8 mouse cellular contexts compared by ENCODE assay signal in the genomic region with DNA sequence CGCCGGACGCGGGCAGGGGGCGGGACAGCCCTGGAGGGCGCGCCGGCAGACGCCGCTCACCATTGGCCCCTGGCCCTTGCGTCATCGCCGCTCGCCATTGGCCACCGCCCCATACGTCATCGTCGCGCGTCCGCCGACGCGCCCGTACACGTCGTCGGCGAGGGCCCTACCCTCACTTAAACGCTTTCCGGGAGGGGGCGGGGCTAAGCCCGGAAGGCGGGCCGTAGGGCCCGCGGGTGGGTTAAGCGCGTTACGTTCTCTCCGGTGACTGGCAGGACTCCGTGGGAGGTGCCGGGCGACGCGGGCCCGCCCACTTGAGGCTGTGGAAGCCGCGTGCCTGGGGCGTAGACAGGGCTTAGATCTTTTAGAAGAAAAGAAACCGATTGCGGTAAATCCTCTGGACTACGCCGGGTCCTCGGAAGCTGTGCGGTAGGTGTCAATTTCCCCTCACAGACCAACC. TPM values are rescaled to one million over a fixed set of nuclear protein-coding genes. Genes with fewer than 3 reads are reported as not detected.
DNase-seq lines count a peak whose midpoint lies in the region; ATAC-seq and TF ChIP-seq lines count a peak whose summit lies in the region.

No protein-coding gene starts in this region.

- H3K36me3 ChIP-seq in G1E (replicated peaks) = peaks cover 80% of the 10 kb centered on the region
- H3K36me3 ChIP-seq in forebrain, embryonic 16.5 days (ENCODE audit: control insufficient read depth, insufficient read depth) = peaks cover 3% of the 10 kb centered on the region; the same call in 1 of the 2 replicates
- peaks cover 58% of the 10 kb centered on the region for H3K36me3 ChIP-seq in lung, embryonic 14.5 days (ENCODE audit: insufficient read depth)
- peaks cover 12% of the 10 kb centered on the region for H3K36me3 ChIP-seq in thymus, adult 2 months (ENCODE audit: control insufficient read depth, insufficient read depth, low read length)

- intact Hi-C loops in heart, postnatal 36 days (cut with DNase I) = loop anchor here (2.0 to 5.0 kb wide), 2 partner anchors 56 to 70 kb away; a partner anchor contains a TSS

- H3K9me3 ChIP-seq in G1E (replicated peaks) = no peaks in the 10 kb centered on the region
- no peaks in the 10 kb centered on the region for H3K9me3 ChIP-seq in forebrain, embryonic 16.5 days (ENCODE audit: control insufficient read depth, low read length)
- no peaks in the 10 kb centered on the region for H3K9me3 ChIP-seq in lung, embryonic 14.5 days (ENCODE audit: low read depth, low read length)

- H3K27ac ChIP-seq in forebrain, embryonic 16.5 days (ENCODE audit: low read length) = peak overlapping the region; percentile 79
- peak overlapping the region; percentile 71 for H3K27ac ChIP-seq in layer of hippocampus, adult 2 months
- peak overlapping the region; percentile 73; the same call in 1 of the 2 replicates for H3K27ac ChIP-seq in lung, embryonic 14.5 days (ENCODE audit: low read depth)
- peak overlapping the region; percentile 37; the same call in 1 of the 2 replicates for H3K27ac ChIP-seq in olfactory bulb, adult 2 months (ENCODE audit: insufficient read depth, low read depth, low read length)
- H3K27ac ChIP-seq in thymus, adult 2 months (ENCODE audit: control insufficient read depth, insufficient read depth, low read length) = peak overlapping the region; percentile 20; the same call in 1 of the 2 replicates

- H3K4me2 ChIP-seq in forebrain, embryonic 16.5 days (ENCODE audit: low read length) = peak overlapping the region; percentile 73
- peak overlapping the region; percentile 94 for H3K4me2 ChIP-seq in lung, embryonic 14.5 days

- TF ChIP-seq CTCF in G1E (IDR thresholded peaks at IDR 0.05; ENCODE audit: low read depth, low read length) = no peak
- TF ChIP-seq CTCF in layer of hippocampus, adult 2 months (conservative IDR thresholded peaks at IDR 0.05) = no peak
- TF ChIP-seq CTCF in lung, embryonic 14.5 days (IDR thresholded peaks at IDR 0.05; ENCODE audit: low read depth) = no peak
- no peak for TF ChIP-seq CTCF in olfactory bulb, adult 2 months (IDR thresholded peaks at IDR 0.05; ENCODE audit: insufficient read depth, low read depth, low read length)
- TF ChIP-seq CTCF in thymus, adult 2 months (IDR thresholded peaks at IDR 0.05; ENCODE audit: borderline replicate concordance, control insufficient read depth, extremely low read depth, insufficient read depth, low read length, poor library complexity) = peak; percentile 68; the same call in 1 of the 2 replicates

- ATAC-seq in G1E (ENCODE audit: extremely low read depth, insufficient number of reproducible peaks, low FRiP score, poor library complexity, severe bottlenecking) = peak; percentile 94
- peak; percentile 96 for ATAC-seq in forebrain, embryonic 16.5 days
- peak; percentile 96 for ATAC-seq in lung, embryonic 14.5 days (ENCODE audit: insufficient read depth)

- no peak for TF ChIP-seq POLR2A in olfactory bulb, adult 2 months (IDR thresholded peaks at IDR 0.05; ENCODE audit: insufficient read depth, low read depth, low read length)
- peak; percentile 65 for TF ChIP-seq POLR2A in thymus, adult 2 months (IDR thresholded peaks at IDR 0.05; ENCODE audit: control insufficient read depth, extremely low read depth, insufficient read depth, low read length, poor library complexity)

- under 1% methylated on average over 56 of the region's 56 CpGs for WGBS in forebrain, embryonic 16.5 days
- WGBS in lung, embryonic 14.5 days = under 1% methylated on average over 48 of the region's 56 CpGs
- WGBS in olfactory bulb, adult 2 months = 2% methylated on average over 56 of the region's 56 CpGs
- WGBS in thymus, adult 2 months = under 1% methylated on average over 56 of the region's 56 CpGs

- no peaks in the 10 kb centered on the region for H3K27me3 ChIP-seq in G1E (ENCODE audit: insufficient read depth, low read length)
- no peaks in the 10 kb centered on the region for H3K27me3 ChIP-seq in forebrain, embryonic 16.5 days (replicated peaks; ENCODE audit: control insufficient read depth, insufficient read depth, low read length)
- H3K27me3 ChIP-seq in lung, embryonic 14.5 days (ENCODE audit: insufficient read depth, low read length) = no peaks in the 10 kb centered on the region
- H3K27me3 ChIP-seq in thymus, adult 2 months (ENCODE audit: control insufficient read depth, insufficient read depth, low read length) = no peaks in the 10 kb centered on the region

- H3K9ac ChIP-seq in forebrain, embryonic 16.5 days (replicated peaks; ENCODE audit: low read depth, low read length) = peak overlapping the region; percentile 78
- peak overlapping the region; percentile 84 for H3K9ac ChIP-seq in lung, embryonic 14.5 days

- peak; percentile 97 for DNase-seq in G1E (ENCODE audit: low spot score)
- DNase-seq in cerebellum, adult 18-20 months = peak; percentile 98 to 99
- peak; percentile 99 for DNase-seq in heart, postnatal 36 days
- peak; percentile 99 to 100 for DNase-seq in layer of hippocampus, adult 2 months (ENCODE audit: low spot score in 2 of 2)
- DNase-seq in lung, embryonic 14.5 days = peak; percentile 100
- DNase-seq in thymus, adult 2 months = peak; percentile 99

- peak overlapping the region; percentile 99 for H3K4me3 ChIP-seq in G1E (ENCODE audit: low read depth, low read length)
- H3K4me3 ChIP-seq in forebrain, embryonic 16.5 days (replicated peaks; ENCODE audit: low read length) = peak overlapping the region; percentile 79
- peak overlapping the region; percentile 68 for H3K4me3 ChIP-seq in layer of hippocampus, adult 2 months
- peak overlapping the region; percentile 96 for H3K4me3 ChIP-seq in lung, embryonic 14.5 days (ENCODE audit: low read depth, low read length)
- H3K4me3 ChIP-seq in olfactory bulb, adult 2 months (ENCODE audit: insufficient read depth, low read depth, low read length) = peak overlapping the region; percentile 71
- peak overlapping the region; percentile 54 for H3K4me3 ChIP-seq in thymus, adult 2 months (ENCODE audit: control insufficient read depth, insufficient read depth, low read length)

- H3K4me1 ChIP-seq in G1E (ENCODE audit: insufficient read depth, low read depth, low read length) = peaks cover 68% of the 10 kb centered on the region
- peaks cover 28% of the 10 kb centered on the region for H3K4me1 ChIP-seq in forebrain, embryonic 16.5 days (replicated peaks; ENCODE audit: control insufficient read depth, insufficient read depth, low read length)
- peaks cover 5% of the 10 kb centered on the region; the same call in 1 of the 2 replicates for H3K4me1 ChIP-seq in lung, embryonic 14.5 days (ENCODE audit: insufficient read depth)
- H3K4me1 ChIP-seq in olfactory bulb, adult 2 months (ENCODE audit: control insufficient read depth, insufficient read depth, low read length) = peaks cover 9% of the 10 kb centered on the region
- H3K4me1 ChIP-seq in thymus, adult 2 months (replicated peaks; ENCODE audit: control insufficient read depth, insufficient read depth, low read length) = peaks cover 9% of the 10 kb centered on the region

RNA-seq across cellular contexts. Expression of a gene that starts 0.2 kb away (rescaled TPM):
- 22.4 and 40.9 TPM in 2 replicates for total RNA-seq in G1E (2014; fragmentation: Nextera tagmentation)
- total RNA-seq in G1E (2017) = 22.7 and 24.5 TPM in 2 replicates
- 7.9 and 9.0 TPM in 2 replicates for polyA plus RNA-seq in G1E (2012)
- polyA plus RNA-seq in forebrain, embryonic 16.5 days (2015; fragmentation: Nextera tagmentation; extraction: Ambion mirVana) = 9.8 and 10.2 TPM in 2 replicates
- 10 to 100 TPM; 68.5 to 72.2 TPM for total RNA-seq in heart, postnatal 36 days (2021)
- 10 to 100 TPM; 45.2 to 48.2 TPM for total RNA-seq in layer of hippocampus, adult 2 months (2021)
- polyA plus RNA-seq in lung, embryonic 14.5 days (2014; fragmentation: Nextera tagmentation; extraction: Ambion mirVana) = 21.5 and 24.4 TPM in 2 replicates
- polyA plus RNA-seq in olfactory bulb, adult 2 months (2012; ENCODE audit: insufficient read depth, insufficient read length, low replicate concordance, missing spikeins) = not detected in 2 replicates
- 121 and 145 TPM in 2 replicates for polyA plus RNA-seq in thymus, adult 2 months (2012; rRNA removed)

RNA-seq across cellular contexts. Expression of a gene that starts 17.6 kb away (rescaled TPM):
- total RNA-seq in G1E (2014; fragmentation: Nextera tagmentation) (142 and 187 TPM in 2 replicates), G1E (2017) (11.0 and 16.2 TPM in 2 replicates)
- 303 and 317 TPM in 2 replicates for polyA plus RNA-seq in G1E (2012)
- polyA plus RNA-seq in forebrain, embryonic 16.5 days (2015; fragmentation: Nextera tagmentation; extraction: Ambion mirVana) = 48.2 and 58.2 TPM in 2 replicates
- 10 to 100 TPM; 36.4 to 45.2 TPM for total RNA-seq in heart, postnatal 36 days (2021)
- total RNA-seq in layer of hippocampus, adult 2 months (2021) = 10 to 100 TPM; 83.1 TPM
- polyA plus RNA-seq in lung, embryonic 14.5 days (2014; fragmentation: Nextera tagmentation; extraction: Ambion mirVana) = 71.6 and 80.2 TPM in 2 replicates
- not detected in 2 replicates for polyA plus RNA-seq in olfactory bulb, adult 2 months (2012; ENCODE audit: insufficient read depth, insufficient read length, low replicate concordance, missing spikeins)
- 146 and 176 TPM in 2 replicates for polyA plus RNA-seq in thymus, adult 2 months (2012; rRNA removed)

RNA-seq across cellular contexts. Expression of a gene that starts 49.0 kb away (rescaled TPM):
- total RNA-seq in G1E (2014; fragmentation: Nextera tagmentation) (10.8 and 17.2 TPM in 2 replicates), G1E (2017) (7.3 and 9.0 TPM in 2 replicates)
- 3.9 and 5.0 TPM in 2 replicates for polyA plus RNA-seq in G1E (2012)
- 21.4 and 24.5 TPM in 2 replicates for polyA plus RNA-seq in forebrain, embryonic 16.5 days (2015; fragmentation: Nextera tagmentation; extraction: Ambion mirVana)
- total RNA-seq in heart, postnatal 36 days (2021) = 1 to 10 TPM; 4.6 to 5.8 TPM
- 10 to 100 TPM; 10.9 to 11.7 TPM for total RNA-seq in layer of hippocampus, adult 2 months (2021)
- 13.6 and 17.2 TPM in 2 replicates for polyA plus RNA-seq in lung, embryonic 14.5 days (2014; fragmentation: Nextera tagmentation; extraction: Ambion mirVana)
- polyA plus RNA-seq in olfactory bulb, adult 2 months (2012; ENCODE audit: insufficient read depth, insufficient read length, low replicate concordance, missing spikeins) = not detected in 2 replicates
- 7.2 and 9.5 TPM in 2 replicates for polyA plus RNA-seq in thymus, adult 2 months (2012; rRNA removed)

RNA-seq across cellular contexts. Expression of a gene that starts 49.0 kb away (rescaled TPM):
- total RNA-seq in G1E (2014; fragmentation: Nextera tagmentation) = 3.6 and 5.1 TPM in 2 replicates
- total RNA-seq in G1E (2017) = 0.58 and 0.87 TPM in 2 replicates
- 0.08 and 0.13 TPM in 2 replicates for polyA plus RNA-seq in G1E (2012)
- polyA plus RNA-seq in forebrain, embryonic 16.5 days (2015; fragmentation: Nextera tagmentation; extraction: Ambion mirVana) = 1.1 and 1.3 TPM in 2 replicates
- total RNA-seq in heart, postnatal 36 days (2021) = 10 to 100 TPM; 17.1 to 22.0 TPM
- total RNA-seq in layer of hippocampus, adult 2 months (2021) = under 1 TPM; 0.52 to 0.90 TPM
- 1.0 and 1.9 TPM in 2 replicates for polyA plus RNA-seq in lung, embryonic 14.5 days (2014; fragmentation: Nextera tagmentation; extraction: Ambion mirVana)
- not detected in 2 replicates for polyA plus RNA-seq in olfactory bulb, adult 2 months (2012; ENCODE audit: insufficient read depth, insufficient read length, low replicate concordance, missing spikeins)
- polyA plus RNA-seq in thymus, adult 2 months (2012; rRNA removed) = 0.31 and 0.32 TPM in 2 replicates

RNA-seq across cellular contexts. Expression of a gene that starts 55.4 kb away (rescaled TPM):
- total RNA-seq in G1E (2014; fragmentation: Nextera tagmentation) (14.8 and 17.9 TPM in 2 replicates), G1E (2017) (6.9 and 7.6 TPM in 2 replicates)
- polyA plus RNA-seq in G1E (2012) = 43.8 and 61.3 TPM in 2 replicates
- polyA plus RNA-seq in forebrain, embryonic 16.5 days (2015; fragmentation: Nextera tagmentation; extraction: Ambion mirVana) = 19.9 and 21.6 TPM in 2 replicates
- total RNA-seq in heart, postnatal 36 days (2021) = 1 to 10 TPM; 7.6 to 7.9 TPM
- total RNA-seq in layer of hippocampus, adult 2 months (2021) = 10 to 100 TPM; 10.5 to 10.6 TPM
- 16.7 and 17.5 TPM in 2 replicates for polyA plus RNA-seq in lung, embryonic 14.5 days (2014; fragmentation: Nextera tagmentation; extraction: Ambion mirVana)
- polyA plus RNA-seq in olfactory bulb, adult 2 months (2012; ENCODE audit: insufficient read depth, insufficient read length, low replicate concordance, missing spikeins) = not detected in 2 replicates
- polyA plus RNA-seq in thymus, adult 2 months (2012; rRNA removed) = 26.3 and 32.1 TPM in 2 replicates

Comparison
In these comparisons a context has a peak if more than half of its experiments do, and no peak if none do; other contexts are left out.
1. Peak in every context shown above with its lines: DNase-seq, ATAC-seq, H3K4me3 ChIP-seq and H3K27ac ChIP-seq.
2. H3K27ac ChIP-seq: peak in every context shown above with its lines; median percentile 79 in forebrain, embryonic 16.5 days; 73 in lung, embryonic 14.5 days; 71 in layer of hippocampus, adult 2 months; 37 in olfactory bulb, adult 2 months; 20 in thymus, adult 2 months.